Comparison of ENCODE assay signal across 21 mouse cellular contexts in the genomic region with DNA sequence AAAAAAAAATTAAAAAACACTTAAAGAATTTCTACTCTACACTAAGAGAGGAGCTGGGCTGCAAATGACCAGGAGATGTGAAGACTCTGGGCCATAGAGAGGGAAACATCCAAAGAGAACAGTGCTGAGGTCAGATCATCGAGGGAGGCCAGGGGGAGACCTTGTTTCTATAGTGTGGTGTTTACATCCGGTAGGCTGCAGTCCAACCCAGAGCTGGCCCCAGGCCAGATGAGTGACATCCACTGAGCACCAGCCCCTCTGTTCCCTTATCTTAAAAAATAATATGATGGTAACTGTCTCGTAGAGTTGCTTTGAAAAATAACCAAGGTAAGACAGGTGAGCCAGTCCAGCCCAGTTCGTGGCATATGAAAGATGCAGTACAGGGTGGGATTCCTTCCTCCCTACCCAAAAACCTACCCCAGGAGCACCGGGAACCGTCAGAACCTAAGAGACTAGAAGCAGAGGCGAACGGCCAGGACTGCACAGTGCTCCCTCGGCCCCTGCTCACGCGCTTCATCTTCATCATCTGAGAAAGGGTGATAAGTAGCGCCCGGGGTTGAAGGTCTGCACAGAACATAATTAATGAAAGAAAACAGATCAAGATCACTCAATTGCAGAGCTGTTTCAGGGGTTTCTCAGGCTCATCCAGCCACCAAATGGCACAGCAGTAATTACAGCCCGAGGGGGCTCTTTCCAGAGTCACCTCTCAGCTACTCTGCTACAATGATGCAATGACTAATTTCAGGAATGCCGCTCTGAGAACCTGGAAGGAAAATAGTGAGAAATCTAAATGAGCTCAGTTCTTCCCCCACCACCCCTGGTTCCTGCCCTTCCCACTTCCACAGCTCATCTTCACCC. TPM values are rescaled to one million over a fixed set of nuclear protein-coding genes. Genes with fewer than 3 reads are reported as not detected.
DNase-seq lines count a peak whose midpoint lies in the region; ATAC-seq and TF ChIP-seq lines count a peak whose summit lies in the region.
"Had no signal": no experiment of that assay in that cellular context is flagged by ENCODE, and none has a peak within 500 bp of the region (broad histone marks: within the 10 kb centered on the region; RNA-seq: fewer than 3 reads in every experiment).

No protein-coding gene starts in this region.

- no peaks in the 10 kb centered on the region for H3K36me3 ChIP-seq in hindbrain, embryonic 11.5 days (ENCODE audit: control insufficient read depth, insufficient read depth, low read length)
- no peaks in the 10 kb centered on the region for H3K36me3 ChIP-seq in hindbrain, postnatal 0 days (ENCODE audit: insufficient read depth, low read length)
- no peaks in the 10 kb centered on the region for H3K36me3 ChIP-seq in lung, embryonic 14.5 days (ENCODE audit: insufficient read depth)
- H3K36me3 ChIP-seq in hindbrain, embryonic 15.5 days, result no peaks in the 10 kb centered on the region
- H3K36me3 ChIP-seq in forebrain, embryonic 12.5 days (replicated peaks), result no peaks in the 10 kb centered on the region
- H3K36me3 ChIP-seq: forebrain, embryonic 10.5 days; heart, embryonic 12.5 days; limb, embryonic 15.5 days had no signal

- no peaks in the 10 kb centered on the region for H3K9me3 ChIP-seq in hindbrain, embryonic 11.5 days (ENCODE audit: control insufficient read depth, low read length)
- H3K9me3 ChIP-seq in hindbrain, postnatal 0 days (ENCODE audit: low read length), result no peaks in the 10 kb centered on the region
- no peaks in the 10 kb centered on the region for H3K9me3 ChIP-seq in lung, embryonic 14.5 days (ENCODE audit: low read depth, low read length)
- no peaks in the 10 kb centered on the region for H3K9me3 ChIP-seq in hindbrain, embryonic 15.5 days
- no peaks in the 10 kb centered on the region for H3K9me3 ChIP-seq in forebrain, embryonic 12.5 days
- H3K9me3 ChIP-seq: forebrain, embryonic 10.5 days; heart, embryonic 12.5 days; limb, embryonic 15.5 days had no signal

- peak; percentile 53; the same call in 1 of the 2 replicates for ATAC-seq in hindbrain, embryonic 11.5 days (ENCODE audit: low FRiP score)
- no peak for ATAC-seq in hindbrain, postnatal 0 days
- ATAC-seq in lung, embryonic 14.5 days (ENCODE audit: insufficient read depth), result peak; percentile 42
- peak; percentile 59; the same call in 1 of the 2 replicates for ATAC-seq in hindbrain, embryonic 15.5 days (ENCODE audit: low FRiP score, low read depth)
- no peak for ATAC-seq in forebrain, embryonic 12.5 days (ENCODE audit: low FRiP score)

- TF ChIP-seq CTCF in hindbrain, postnatal 0 days (IDR thresholded peaks at IDR 0.05; ENCODE audit: low read depth), result no peak
- no peak for TF ChIP-seq CTCF in lung, embryonic 14.5 days (IDR thresholded peaks at IDR 0.05; ENCODE audit: low read depth)

- H3K27ac ChIP-seq in hindbrain, embryonic 11.5 days (ENCODE audit: low read depth, low read length), result no peak overlapping the region
- H3K27ac ChIP-seq in hindbrain, postnatal 0 days, result no peak overlapping the region
- no peak overlapping the region for H3K27ac ChIP-seq in lung, embryonic 14.5 days (ENCODE audit: low read depth)
- no peak overlapping the region for H3K27ac ChIP-seq in hindbrain, embryonic 15.5 days (replicated peaks)
- H3K27ac ChIP-seq in forebrain, embryonic 12.5 days, result no peak overlapping the region
- H3K27ac ChIP-seq: forebrain, embryonic 10.5 days; limb, embryonic 15.5 days had no signal

- no peak overlapping the region for H3K4me3 ChIP-seq in hindbrain, embryonic 11.5 days (ENCODE audit: low read depth, low read length)
- H3K4me3 ChIP-seq in hindbrain, postnatal 0 days (ENCODE audit: low read length), result no peak overlapping the region
- H3K4me3 ChIP-seq in lung, embryonic 14.5 days (ENCODE audit: low read depth, low read length), result no peak overlapping the region
- H3K4me3 ChIP-seq in hindbrain, embryonic 15.5 days, result no peak overlapping the region
- no peak overlapping the region for H3K4me3 ChIP-seq in forebrain, embryonic 12.5 days (replicated peaks)
- H3K4me3 ChIP-seq: forebrain, embryonic 10.5 days; heart, embryonic 12.5 days; limb, embryonic 15.5 days had no signal

- no peak for DNase-seq in hindbrain, embryonic 11.5 days (ENCODE audit: low spot score)
- DNase-seq in hindbrain, postnatal 0 days (ENCODE audit: low spot score), result no peak
- DNase-seq in lung, embryonic 14.5 days, result peak; percentile 84
- no peak for DNase-seq in lung, postnatal 14 days
- peak; percentile 23 for DNase-seq in 416B (ENCODE audit: low read depth)
- DNase-seq in gastrocnemius, adult 18-20 months (ENCODE audit: low spot score), result no peak
- DNase-seq: adrenal gland, postnatal 36 days; B cell, adult 2 months; cerebellum, adult 8-10 months; gastrocnemius, postnatal 36 days; kidney, adult 18-20 months; kidney, postnatal 36 days; layer of hippocampus, adult 9-11 months; thymus, postnatal 25 days had no signal

- no peak overlapping the region for H3K9ac ChIP-seq in hindbrain, embryonic 11.5 days (ENCODE audit: low read depth, low read length)
- H3K9ac ChIP-seq in hindbrain, postnatal 0 days (replicated peaks; ENCODE audit: low read length), result no peak overlapping the region
- H3K9ac ChIP-seq in lung, embryonic 14.5 days, result no peak overlapping the region
- H3K9ac ChIP-seq in hindbrain, embryonic 15.5 days, result no peak overlapping the region
- no peak overlapping the region for H3K9ac ChIP-seq in forebrain, embryonic 12.5 days
- H3K9ac ChIP-seq: heart, embryonic 12.5 days; limb, embryonic 15.5 days had no signal

- WGBS in hindbrain, embryonic 11.5 days, result 71% methylated on average over 15 of the region's 15 CpGs
- 68% methylated on average over 15 of the region's 15 CpGs for WGBS in hindbrain, postnatal 0 days
- WGBS in lung, embryonic 14.5 days, result 32% methylated on average over 15 of the region's 15 CpGs
- WGBS in hindbrain, embryonic 15.5 days, result 64% methylated on average over 15 of the region's 15 CpGs
- 74% methylated on average over 15 of the region's 15 CpGs for WGBS in forebrain, embryonic 12.5 days

- H3K4me1 ChIP-seq in hindbrain, embryonic 11.5 days (replicated peaks; ENCODE audit: control insufficient read depth, insufficient read depth, low read length), result no peaks in the 10 kb centered on the region
- no peaks in the 10 kb centered on the region for H3K4me1 ChIP-seq in hindbrain, postnatal 0 days (ENCODE audit: insufficient read depth, low read length)
- peaks cover 10% of the 10 kb centered on the region; the same call in 1 of the 2 replicates for H3K4me1 ChIP-seq in lung, embryonic 14.5 days (ENCODE audit: insufficient read depth)
- H3K4me1 ChIP-seq in hindbrain, embryonic 15.5 days (replicated peaks), result peaks cover 6% of the 10 kb centered on the region; the same call in 1 of the 2 replicates
- H3K4me1 ChIP-seq in forebrain, embryonic 12.5 days, result peaks cover 11% of the 10 kb centered on the region

- H3K4me2 ChIP-seq in hindbrain, embryonic 11.5 days (replicated peaks; ENCODE audit: low read depth, low read length), result no peak overlapping the region
- H3K4me2 ChIP-seq in hindbrain, postnatal 0 days (ENCODE audit: low read depth, low read length), result no peak overlapping the region
- no peak overlapping the region for H3K4me2 ChIP-seq in lung, embryonic 14.5 days
- no peak overlapping the region for H3K4me2 ChIP-seq in hindbrain, embryonic 15.5 days
- H3K4me2 ChIP-seq in forebrain, embryonic 12.5 days, result no peak overlapping the region
- H3K4me2 ChIP-seq: heart, embryonic 12.5 days; limb, embryonic 15.5 days had no signal

- no peaks in the 10 kb centered on the region for H3K27me3 ChIP-seq in hindbrain, embryonic 11.5 days (ENCODE audit: control insufficient read depth, insufficient read depth, low read length)
- no peaks in the 10 kb centered on the region for H3K27me3 ChIP-seq in hindbrain, postnatal 0 days (ENCODE audit: insufficient read depth, low read length)
- no peaks in the 10 kb centered on the region for H3K27me3 ChIP-seq in lung, embryonic 14.5 days (ENCODE audit: insufficient read depth, low read length)
- H3K27me3 ChIP-seq in hindbrain, embryonic 15.5 days, result no peaks in the 10 kb centered on the region
- peaks cover 3% of the 10 kb centered on the region; the same call in 1 of the 2 replicates for H3K27me3 ChIP-seq in forebrain, embryonic 12.5 days
- H3K27me3 ChIP-seq: heart, embryonic 12.5 days; limb, embryonic 15.5 days had no signal

RNA-seq across cellular contexts. Expression of gene Elf5, which starts 9.4 kb away (rescaled TPM):
- polyA plus RNA-seq in hindbrain, embryonic 11.5 days (2014; fragmentation: Nextera tagmentation; extraction: Ambion mirVana), result not detected in 2 replicates
- total RNA-seq in hindbrain, postnatal 0 days (2014; rRNA removed), result 0.07 TPM in 1 of 2 replicates, not detected in the other
- polyA plus RNA-seq in hindbrain, postnatal 0 days (2015; fragmentation: Nextera tagmentation; extraction: Ambion mirVana), result not detected in 2 replicates
- 4.9 and 5.8 TPM in 2 replicates for polyA plus RNA-seq in lung, embryonic 14.5 days (2014; fragmentation: Nextera tagmentation; extraction: Ambion mirVana)
- polyA plus RNA-seq in hindbrain, embryonic 15.5 days (2015; fragmentation: Nextera tagmentation; extraction: Ambion mirVana), result 0.05 TPM in 1 of 2 replicates, not detected in the other
- polyA plus RNA-seq in forebrain, embryonic 12.5 days (2016; fragmentation: Nextera tagmentation; extraction: Ambion mirVana), result 0.60 TPM in 2 replicates
- total RNA-seq in gastrocnemius, adult 18-20 months (2021), result under 1 TPM; 0.11 to 0.28 TPM
- total RNA-seq: adrenal gland, postnatal 36 days; gastrocnemius, postnatal 36 days; heart, postnatal 25 days had no signal
- polyA plus RNA-seq: heart, embryonic 12.5 days; neural tube, embryonic 11.5 days had no signal

Comparison
In these comparisons a context has a peak if more than half of its experiments do, and no peak if none do; other contexts are left out.
1. ATAC-seq: peak in hindbrain, embryonic 11.5 days (single experiment), lung, embryonic 14.5 days (single experiment) and hindbrain, embryonic 15.5 days (single experiment); none in hindbrain, postnatal 0 days (single experiment) and forebrain, embryonic 12.5 days (single experiment).
2. DNase-seq: peak in lung, embryonic 14.5 days (single experiment) and 416B (single experiment); none in hindbrain, embryonic 11.5 days (single experiment), hindbrain, postnatal 0 days (single experiment), lung, postnatal 14 days (single experiment) and gastrocnemius, adult 18-20 months (single experiment).